Mouse (Mus musculus): ENCODE results near the gene Rbm4. TPM values are rescaled to one million over a fixed set of nuclear protein-coding genes. Genes with fewer than 3 reads are reported as not detected.

Gene Rbm4
- polyA plus RNA-seq, 1 experiment, result 1.6 TPM

- no peaks in the 10 kb centered on the region for H3K9me3 ChIP-seq (ENCODE audit: control insufficient read depth, low read length)
- no peak overlapping the region for H3K4me3 ChIP-seq (replicated peaks)
- no peaks in the 10 kb centered on the region for H3K27me3 ChIP-seq (ENCODE audit: control insufficient read depth)
- H3K36me3 ChIP-seq (ENCODE audit: control insufficient read depth), result no peaks in the 10 kb centered on the region
- no peaks in the 10 kb centered on the region for H3K4me1 ChIP-seq (ENCODE audit: control insufficient read depth)
- TF ChIP-seq GATA1 (IDR thresholded peaks at IDR 0.05; ENCODE audit: low read length) (no peak), TAL1 (IDR thresholded peaks at IDR 0.05; ENCODE audit: low read length) (no peak)
Observed at GRCm38 (mm10) chr19:4747631-4748312, 45.9 kb downstream of the Rbm4 start.

DNA sequence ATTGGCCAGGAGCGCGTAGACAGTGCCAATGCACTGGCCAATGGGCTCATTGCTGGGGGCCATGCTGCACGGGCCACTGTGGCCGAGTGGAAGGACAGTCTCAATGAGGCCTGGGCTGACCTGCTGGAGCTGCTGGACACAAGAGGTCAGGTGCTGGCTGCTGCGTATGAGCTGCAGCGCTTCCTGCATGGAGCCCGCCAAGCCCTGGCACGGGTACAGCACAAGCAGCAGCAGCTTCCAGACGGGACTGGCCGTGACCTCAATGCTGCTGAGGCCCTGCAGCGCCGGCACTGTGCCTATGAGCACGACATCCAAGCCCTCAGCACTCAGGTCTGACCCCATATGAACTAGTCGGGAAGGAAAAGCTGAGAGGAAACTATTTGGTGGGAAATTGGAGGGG, 47.1 kb downstream of the Rbm4 start:
- Histone ChIP-seq H3K4me3 (replicated peaks) (no peak overlapping the region), H3K36me3 (ENCODE audit: control insufficient read depth) (no peaks in the 10 kb centered on the region), H3K4me1 (ENCODE audit: control insufficient read depth) (no peaks in the 10 kb centered on the region), H3K27me3 (ENCODE audit: control insufficient read depth) (no peaks in the 10 kb centered on the region), H3K9me3 (ENCODE audit: control insufficient read depth, low read length) (no peaks in the 10 kb centered on the region)
- TF ChIP-seq GATA1 (IDR thresholded peaks at IDR 0.05; ENCODE audit: low read length), result no peak
- no peak; the same call in 2 of the 3 replicates for TF ChIP-seq TAL1 (IDR thresholded peaks at IDR 0.05; ENCODE audit: low read length)

- TF ChIP-seq GATA1 (IDR thresholded peaks at IDR 0.05; ENCODE audit: low read length) (no peak), TAL1 (IDR thresholded peaks at IDR 0.05; ENCODE audit: low read length) (no peak)
- Histone ChIP-seq H3K4me3 (replicated peaks) (no peak overlapping the region), H3K36me3 (ENCODE audit: control insufficient read depth) (no peaks in the 10 kb centered on the region), H3K27me3 (ENCODE audit: control insufficient read depth) (no peaks in the 10 kb centered on the region), H3K9me3 (ENCODE audit: control insufficient read depth, low read length) (no peaks in the 10 kb centered on the region), H3K4me1 (ENCODE audit: control insufficient read depth) (no peaks in the 10 kb centered on the region)
Observed at GRCm38 (mm10) chr19:4745681-4746080, 48.0 kb downstream of the Rbm4 start.

- TF ChIP-seq TAL1 (IDR thresholded peaks at IDR 0.05; ENCODE audit: low read length), result no peak
- TF ChIP-seq GATA1 (IDR thresholded peaks at IDR 0.05; ENCODE audit: low read length), result no peak
- H3K4me1 ChIP-seq (ENCODE audit: control insufficient read depth), result no peaks in the 10 kb centered on the region
- no peak overlapping the region for H3K4me3 ChIP-seq (replicated peaks)
- H3K9me3 ChIP-seq (ENCODE audit: control insufficient read depth, low read length), result no peaks in the 10 kb centered on the region
- no peaks in the 10 kb centered on the region for H3K27me3 ChIP-seq (ENCODE audit: control insufficient read depth)
- H3K36me3 ChIP-seq (ENCODE audit: control insufficient read depth), result no peaks in the 10 kb centered on the region
Observed at GRCm38 (mm10) chr19:4745057-4745456, 48.6 kb downstream of the Rbm4 start.

- Histone ChIP-seq H3K4me1 (ENCODE audit: control insufficient read depth) (no peaks in the 10 kb centered on the region), H3K27me3 (ENCODE audit: control insufficient read depth) (no peaks in the 10 kb centered on the region), H3K36me3 (ENCODE audit: control insufficient read depth) (no peaks in the 10 kb centered on the region), H3K4me3 (replicated peaks) (no peak overlapping the region), H3K9me3 (ENCODE audit: control insufficient read depth, low read length) (no peaks in the 10 kb centered on the region)
- no peak for TF ChIP-seq GATA1 (IDR thresholded peaks at IDR 0.05; ENCODE audit: low read length)
- TF ChIP-seq TAL1 (IDR thresholded peaks at IDR 0.05; ENCODE audit: low read length), result no peak
Observed at GRCm38 (mm10) chr19:4744026-4744425, 49.7 kb downstream of the Rbm4 start.

GRCm38 (mm10) chr19:4743524-4743923, 50.2 kb downstream of the Rbm4 start:
- Histone ChIP-seq H3K36me3 (ENCODE audit: control insufficient read depth) (no peaks in the 10 kb centered on the region), H3K4me1 (ENCODE audit: control insufficient read depth) (no peaks in the 10 kb centered on the region), H3K27me3 (ENCODE audit: control insufficient read depth) (no peaks in the 10 kb centered on the region), H3K4me3 (replicated peaks) (no peak overlapping the region), H3K9me3 (ENCODE audit: control insufficient read depth, low read length) (no peaks in the 10 kb centered on the region)
- TF ChIP-seq GATA1 (IDR thresholded peaks at IDR 0.05; ENCODE audit: low read length) (no peak), TAL1 (IDR thresholded peaks at IDR 0.05; ENCODE audit: low read length) (no peak)

DNA sequence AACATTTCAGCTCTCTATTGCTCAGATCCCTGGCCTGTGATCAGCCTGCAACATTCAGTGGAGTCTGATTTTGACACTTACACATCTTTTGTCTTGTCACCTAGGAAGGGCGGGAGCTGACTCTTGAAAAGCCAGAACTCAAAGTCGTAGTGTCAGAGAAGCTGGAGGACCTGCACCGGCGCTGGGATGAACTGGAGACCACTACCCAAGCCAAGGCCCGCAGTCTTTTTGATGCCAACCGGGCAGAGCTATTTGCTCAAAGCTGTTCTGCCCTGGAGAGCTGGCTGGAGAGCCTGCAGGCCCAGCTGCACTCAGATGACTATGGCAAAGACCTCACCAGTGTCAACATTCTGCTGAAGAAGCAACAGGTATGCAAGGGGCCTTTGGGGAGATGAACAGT, 51.5 kb downstream of the Rbm4 start:
- TF ChIP-seq TAL1 (IDR thresholded peaks at IDR 0.05; ENCODE audit: low read length), result no peak
- TF ChIP-seq GATA1 (IDR thresholded peaks at IDR 0.05; ENCODE audit: low read length), result no peak

DNA sequence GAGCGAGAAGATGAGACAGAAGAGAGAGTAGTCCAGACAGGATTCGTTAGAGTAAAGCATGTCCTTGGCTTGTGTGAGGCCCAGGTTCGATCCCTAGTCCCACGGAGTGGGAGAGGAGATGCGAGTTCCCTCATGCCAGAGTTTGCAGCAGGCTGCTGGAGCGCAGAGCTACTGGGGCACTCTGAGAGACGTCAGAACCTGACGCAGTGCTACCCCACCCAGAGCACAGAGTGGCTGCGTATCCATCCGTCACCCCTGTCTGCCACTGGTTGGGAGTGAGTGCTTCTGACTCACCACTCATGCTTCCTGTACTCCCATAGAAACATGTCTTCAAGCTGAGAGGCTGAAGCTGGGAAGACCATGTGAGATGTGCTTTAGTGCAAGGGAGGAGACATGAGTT, 52.2 kb downstream of the Rbm4 start:
- Histone ChIP-seq H3K4me3 (replicated peaks) (no peak overlapping the region), H3K27me3 (ENCODE audit: control insufficient read depth) (no peaks in the 10 kb centered on the region), H3K36me3 (ENCODE audit: control insufficient read depth) (no peaks in the 10 kb centered on the region), H3K9me3 (ENCODE audit: control insufficient read depth, low read length) (no peaks in the 10 kb centered on the region), H3K4me1 (ENCODE audit: control insufficient read depth) (no peaks in the 10 kb centered on the region)
- no peak for TF ChIP-seq TAL1 (IDR thresholded peaks at IDR 0.05; ENCODE audit: low read length)
- TF ChIP-seq GATA1 (IDR thresholded peaks at IDR 0.05; ENCODE audit: low read length), result no peak

More for the DNA sequence above, 51.5 kb downstream of the Rbm4 start:
- Histone ChIP-seq H3K27me3 (ENCODE audit: control insufficient read depth) (no peaks in the 10 kb centered on the region), H3K9me3 (ENCODE audit: control insufficient read depth, low read length) (no peaks in the 10 kb centered on the region), H3K36me3 (ENCODE audit: control insufficient read depth) (no peaks in the 10 kb centered on the region), H3K4me3 (replicated peaks) (no peak overlapping the region), H3K4me1 (ENCODE audit: control insufficient read depth) (no peaks in the 10 kb centered on the region)

DNA sequence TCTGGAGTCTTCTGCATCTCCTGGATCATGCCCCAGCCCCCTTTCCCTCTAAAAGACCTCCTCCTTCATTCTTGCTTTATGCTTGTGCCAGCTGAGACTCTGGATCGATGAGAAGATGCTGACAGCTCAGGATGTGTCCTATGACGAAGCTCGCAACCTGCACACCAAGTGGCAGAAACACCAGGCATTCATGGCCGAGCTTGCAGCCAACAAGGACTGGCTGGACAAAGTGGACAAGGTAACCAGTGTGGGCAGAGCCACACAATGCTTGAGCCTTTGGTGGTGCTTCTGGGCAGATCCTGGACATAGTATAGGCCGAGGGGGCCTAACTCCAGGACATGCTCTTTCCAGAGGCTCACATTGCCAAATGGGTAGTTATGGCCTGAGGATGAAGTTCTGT, 53.9 kb downstream of the Rbm4 start:
- Histone ChIP-seq H3K27me3 (ENCODE audit: control insufficient read depth) (no peaks in the 10 kb centered on the region), H3K4me1 (ENCODE audit: control insufficient read depth) (no peaks in the 10 kb centered on the region), H3K9me3 (ENCODE audit: control insufficient read depth, low read length) (no peaks in the 10 kb centered on the region), H3K36me3 (ENCODE audit: control insufficient read depth) (no peaks in the 10 kb centered on the region), H3K4me3 (replicated peaks) (no peak overlapping the region)
- no peak for TF ChIP-seq GATA1 (IDR thresholded peaks at IDR 0.05; ENCODE audit: low read length)
- TF ChIP-seq TAL1 (IDR thresholded peaks at IDR 0.05; ENCODE audit: low read length), result no peak

DNA sequence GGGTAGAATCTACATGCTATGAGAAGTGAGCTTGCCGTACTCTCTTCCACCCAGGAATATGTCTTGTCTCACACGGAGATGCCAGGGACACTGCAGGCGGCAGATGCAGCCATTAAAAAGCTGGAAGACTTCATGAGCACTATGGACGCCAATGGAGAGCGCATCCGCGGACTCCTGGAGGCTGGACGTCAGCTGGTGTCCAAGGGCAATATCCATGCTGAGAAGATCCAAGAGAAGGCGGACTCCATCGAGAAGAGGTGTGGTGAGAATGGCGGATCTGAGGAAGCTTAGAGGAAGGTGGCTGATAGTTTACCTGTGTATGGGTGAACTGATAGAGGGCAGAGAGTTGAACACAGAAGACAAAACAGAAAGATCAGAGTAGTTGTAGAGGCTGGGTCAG, 54.6 kb downstream of the Rbm4 start:
- H3K4me3 ChIP-seq (replicated peaks), result no peak overlapping the region
- TF ChIP-seq GATA1 (IDR thresholded peaks at IDR 0.05; ENCODE audit: low read length) (no peak), TAL1 (IDR thresholded peaks at IDR 0.05; ENCODE audit: low read length) (no peak)
- no peaks in the 10 kb centered on the region for H3K9me3 ChIP-seq (ENCODE audit: control insufficient read depth, low read length)
- no peaks in the 10 kb centered on the region for H3K27me3 ChIP-seq (ENCODE audit: control insufficient read depth)
- no peaks in the 10 kb centered on the region for H3K4me1 ChIP-seq (ENCODE audit: control insufficient read depth)
- H3K36me3 ChIP-seq (ENCODE audit: control insufficient read depth), result no peaks in the 10 kb centered on the region
